Mouse (Mus musculus): ENCODE data around the gene Fasn.

- TF ChIP-seq TAL1 (conservative IDR thresholded peaks at IDR 0.05; ENCODE audit: low read depth, low read length) (no peak), CTCF (IDR thresholded peaks at IDR 0.05; ENCODE audit: low read depth, low read length) (no peak), GATA1 (IDR thresholded peaks at IDR 0.05; ENCODE audit: borderline replicate concordance, low read length) (no peak), POLR2AphosphoS5 (IDR thresholded peaks at IDR 0.05; ENCODE audit: insufficient replicate concordance, low read depth, low read length) (no peak), GATA2 (IDR thresholded peaks at IDR 0.05; ENCODE audit: borderline replicate concordance, low read depth, low read length) (no peak)
Measured at GRCm38 (mm10) chr11:120828416-120828815, 4.1 kb upstream of the Fasn start.

Measured in G1E (cell line).